Mouse (Mus musculus): ENCODE measurements around the gene Dnmt3a. TPM values are rescaled to one million over a fixed set of nuclear protein-coding genes. Genes with fewer than 3 reads are reported as not detected.

Dnmt3a gene
- total RNA-seq, 2 experiments from 2014 or later: 3.5 to 5.3 TPM

DNA sequence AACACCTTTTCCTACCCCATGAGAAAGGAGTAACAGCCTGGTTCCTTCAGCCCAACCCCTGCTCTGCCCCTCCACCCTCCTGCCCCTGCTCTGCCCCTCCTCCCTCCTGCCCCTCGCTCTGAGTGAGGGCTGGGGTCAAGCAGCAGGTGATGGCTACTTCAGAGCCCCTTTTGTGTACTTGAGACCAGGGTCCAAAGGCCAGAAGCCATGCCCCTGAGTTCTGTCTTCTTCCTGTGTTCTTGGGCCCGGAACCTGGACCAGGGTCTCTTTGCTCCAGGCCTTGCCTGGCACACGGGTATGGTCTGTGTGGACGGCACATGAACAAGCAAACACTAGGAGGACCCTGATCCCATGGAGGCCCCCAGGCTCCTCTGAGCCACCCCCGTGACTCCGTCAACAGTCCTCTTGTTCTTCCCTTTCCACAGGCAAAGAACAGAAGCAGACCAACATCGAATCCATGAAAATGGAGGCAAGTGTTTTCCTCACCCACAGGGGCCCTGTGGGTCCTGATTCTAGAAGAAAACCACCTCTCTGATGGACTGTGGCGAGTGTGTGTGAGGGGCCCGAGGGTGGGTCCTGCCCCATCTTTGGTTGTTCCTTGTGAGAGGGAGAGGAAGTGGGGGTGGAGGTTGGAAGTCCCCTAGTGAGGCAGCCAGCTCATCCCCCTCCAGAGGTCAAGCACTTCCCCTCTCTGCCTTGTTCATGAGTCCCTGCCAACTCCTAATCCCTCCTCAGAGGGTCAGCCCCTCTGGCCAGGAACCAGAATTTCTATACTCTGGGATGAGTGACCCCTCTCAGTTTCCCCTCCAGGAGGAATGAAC lies 66.8 kb downstream of the Dnmt3a start:
- ATAC-seq (ENCODE audit: poor library complexity, severe bottlenecking): no peak

- ATAC-seq (ENCODE audit: poor library complexity, severe bottlenecking): no peak
Observed at GRCm38 (mm10) chr12:3875474-3875873, 69.7 kb downstream of the Dnmt3a start.

GRCm38 (mm10) chr12:3877376-3877775 lies 71.6 kb downstream of the Dnmt3a start:
- no peak for ATAC-seq (ENCODE audit: poor library complexity, severe bottlenecking)

- no peak for ATAC-seq (ENCODE audit: poor library complexity, severe bottlenecking)
Observed at GRCm38 (mm10) chr12:3881474-3881873, 75.7 kb downstream of the Dnmt3a start.

GRCm38 (mm10) chr12:3884892-3885493 lies 79.2 kb downstream of the Dnmt3a start:
- no peak for ATAC-seq (ENCODE audit: poor library complexity, severe bottlenecking)

- no peak for ATAC-seq (ENCODE audit: poor library complexity, severe bottlenecking)
Observed at GRCm38 (mm10) chr12:3886601-3887000, 80.8 kb downstream of the Dnmt3a start.

DNA sequence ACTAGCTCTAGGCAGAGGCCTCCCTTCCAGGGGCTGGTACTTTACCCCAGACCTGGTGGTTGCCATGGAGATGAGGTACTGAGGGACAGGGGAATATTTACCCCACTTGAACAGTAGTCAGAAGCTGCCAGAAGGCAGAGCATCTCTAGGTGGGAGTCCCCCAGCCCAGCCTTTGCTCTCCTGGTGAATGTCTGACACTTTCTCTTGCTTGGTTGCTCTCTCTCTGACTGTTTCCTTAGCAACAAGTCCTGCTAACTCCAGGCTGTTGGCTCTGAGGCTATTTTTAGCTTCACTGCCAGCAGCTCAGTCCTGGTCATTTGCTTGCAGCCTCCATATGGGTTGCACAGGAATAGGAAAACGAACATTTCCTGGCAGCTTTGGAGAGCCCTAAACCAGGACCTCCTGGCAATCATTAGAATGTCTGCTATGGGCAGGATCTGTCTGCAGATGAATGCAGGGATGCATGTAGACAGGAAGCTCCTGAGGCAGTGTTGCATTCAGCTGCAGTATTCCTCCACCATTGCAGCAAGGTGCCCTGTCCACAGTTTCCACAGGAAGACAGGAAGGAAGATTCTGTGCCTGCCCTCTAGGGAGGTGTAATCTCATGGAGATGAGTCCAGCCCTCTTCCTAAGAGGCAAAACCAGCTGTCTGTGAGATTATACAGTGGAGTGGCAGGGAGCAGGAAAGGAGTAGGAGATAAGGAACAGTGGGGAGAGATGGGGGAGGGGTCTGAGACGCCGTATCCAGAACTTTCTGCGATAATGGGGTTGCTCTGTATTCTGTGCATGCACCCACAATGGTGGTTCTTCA lies 81.9 kb downstream of the Dnmt3a start:
- no peak for ATAC-seq (ENCODE audit: poor library complexity, severe bottlenecking)

DNA sequence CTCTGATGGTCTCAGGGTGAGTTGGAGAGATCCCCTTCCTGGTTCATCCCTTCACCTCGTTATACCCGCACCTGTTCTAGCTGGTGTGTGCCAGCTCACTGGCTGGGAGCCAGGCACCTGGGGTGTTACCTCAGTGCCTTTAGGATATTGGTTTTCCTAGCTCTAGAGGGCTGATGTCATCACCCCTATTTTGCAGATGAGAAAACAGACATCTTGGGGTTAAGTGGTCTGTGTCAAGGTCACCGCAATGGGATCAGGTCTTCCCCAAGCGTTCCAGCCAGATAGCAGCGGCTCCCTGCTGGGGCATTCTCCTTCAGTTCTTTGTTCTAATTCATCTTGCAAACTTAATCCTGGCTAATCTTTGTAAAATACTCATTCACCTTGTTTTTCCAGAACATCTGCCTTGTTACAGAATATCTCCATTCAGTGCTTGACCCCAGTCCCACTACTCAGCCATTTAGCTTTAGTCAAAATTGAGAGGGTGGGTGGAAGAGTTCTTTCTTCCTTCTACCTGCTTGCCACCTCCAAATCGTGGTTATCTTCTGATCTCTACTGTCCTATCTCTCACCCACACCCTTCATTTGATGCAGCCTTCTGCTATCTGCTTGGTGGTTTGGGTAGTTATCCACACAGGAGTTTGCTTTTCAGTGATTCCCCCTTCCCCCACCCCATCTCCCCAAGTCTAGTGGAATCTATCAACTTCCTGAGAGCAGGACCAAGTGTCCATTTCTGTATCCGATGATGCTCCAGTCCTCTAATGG lies 84.2 kb downstream of the Dnmt3a start:
- no peak for ATAC-seq (ENCODE audit: poor library complexity, severe bottlenecking)

- peak; percentile 68 for ATAC-seq (ENCODE audit: poor library complexity, severe bottlenecking)
Observed at GRCm38 (mm10) chr12:3890753-3891751, 85.2 kb downstream of the Dnmt3a start.

- peak; percentile 20; the same call in 1 of the 2 replicates for ATAC-seq (ENCODE audit: poor library complexity, severe bottlenecking)
Observed at GRCm38 (mm10) chr12:3891779-3892239, 86.0 kb downstream of the Dnmt3a start.

DNA sequence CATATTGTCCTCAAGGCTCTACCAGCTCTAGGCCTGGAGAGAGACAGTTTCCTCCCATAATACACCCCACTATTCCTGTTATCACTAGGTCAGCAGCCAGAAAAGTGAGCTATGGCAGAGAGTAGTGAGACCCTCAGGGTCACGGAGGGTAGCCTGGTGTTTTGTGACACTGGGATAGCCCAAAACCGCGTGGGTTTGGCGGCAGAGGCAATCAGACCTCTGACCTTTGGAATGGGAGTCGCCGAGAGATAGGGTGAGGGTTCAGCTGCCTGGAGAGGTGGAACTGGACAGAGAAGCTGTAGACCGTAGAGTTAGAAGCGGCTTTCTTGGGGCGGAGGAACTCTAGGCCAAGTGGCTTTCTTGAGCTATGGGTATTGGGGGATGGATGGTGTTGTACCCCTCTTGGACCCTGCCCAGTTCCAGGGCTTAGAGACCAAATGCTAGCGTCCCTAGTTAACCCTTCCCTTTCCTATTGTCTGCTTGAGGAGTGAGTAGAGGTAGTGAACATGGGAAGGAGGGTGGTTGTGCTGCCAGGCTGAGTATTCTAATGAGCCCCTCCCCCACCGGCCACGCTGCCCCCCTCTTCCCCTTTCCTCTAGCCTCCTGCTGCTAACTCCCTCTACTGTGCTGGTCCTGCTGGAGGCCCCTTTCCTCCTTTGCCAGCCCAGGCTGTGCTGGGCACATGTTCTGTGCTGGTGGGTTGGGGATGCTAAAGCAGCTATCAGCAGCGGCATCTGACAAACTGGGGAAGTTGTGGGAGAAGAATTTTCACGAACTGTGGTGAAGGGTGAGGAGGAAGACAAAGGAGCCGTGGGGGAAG lies 86.6 kb downstream of the Dnmt3a start:
- peak; percentile 17 for ATAC-seq (ENCODE audit: poor library complexity, severe bottlenecking)

- no peak for ATAC-seq (ENCODE audit: poor library complexity, severe bottlenecking)
Observed at GRCm38 (mm10) chr12:3893335-3893734, 87.5 kb downstream of the Dnmt3a start.

- ATAC-seq (ENCODE audit: poor library complexity, severe bottlenecking): no peak
Observed at GRCm38 (mm10) chr12:3894525-3894924, 88.7 kb downstream of the Dnmt3a start.

- no peak for ATAC-seq (ENCODE audit: poor library complexity, severe bottlenecking)
Observed at GRCm38 (mm10) chr12:3897057-3897545, 91.3 kb downstream of the Dnmt3a start.

GRCm38 (mm10) chr12:3898811-3899210 lies 93.0 kb downstream of the Dnmt3a start:
- no peak for ATAC-seq (ENCODE audit: poor library complexity, severe bottlenecking)

DNA sequence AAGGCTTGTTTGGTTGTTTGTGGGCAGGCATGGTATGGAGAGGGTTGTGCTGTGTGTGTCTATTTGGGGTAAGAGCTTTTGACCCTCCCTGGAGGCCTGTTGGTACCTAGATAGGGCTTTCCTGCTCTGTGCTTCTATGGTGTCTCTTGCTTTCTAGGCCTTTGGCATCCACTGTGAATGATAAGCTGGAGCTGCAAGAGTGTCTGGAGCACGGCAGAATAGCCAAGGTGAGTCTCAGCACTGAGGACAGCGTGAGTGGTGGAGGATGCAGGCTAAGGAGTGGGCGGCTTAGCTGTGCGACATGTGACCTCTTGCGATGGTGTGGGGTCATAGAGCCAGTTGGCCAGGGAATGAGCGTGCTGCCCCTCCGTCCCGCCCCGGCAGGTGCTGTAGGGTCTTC lies 99.6 kb downstream of the Dnmt3a start:
- ATAC-seq (ENCODE audit: poor library complexity, severe bottlenecking): no peak

DNA sequence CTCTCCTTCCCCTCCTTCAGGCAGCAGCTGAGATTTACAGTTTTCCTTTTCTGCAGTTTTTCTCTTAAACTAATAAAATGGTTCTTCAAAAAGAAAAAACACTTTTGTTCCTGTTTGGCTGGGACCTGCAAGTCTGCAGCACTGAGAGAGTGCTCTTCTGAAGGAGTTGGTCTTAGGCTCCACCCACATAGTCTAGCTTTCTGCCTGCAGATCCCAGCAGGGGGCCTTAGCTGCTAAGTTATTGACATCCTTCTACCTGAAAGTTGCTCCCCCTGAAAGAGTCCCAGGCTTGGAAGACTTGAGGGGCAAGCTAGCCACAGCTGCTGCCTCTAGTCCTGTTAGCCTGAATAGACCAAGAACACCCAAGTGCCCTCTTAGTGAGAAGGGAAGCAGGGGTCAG lies 100.5 kb downstream of the Dnmt3a start:
- ATAC-seq (ENCODE audit: poor library complexity, severe bottlenecking): no peak

DNA sequence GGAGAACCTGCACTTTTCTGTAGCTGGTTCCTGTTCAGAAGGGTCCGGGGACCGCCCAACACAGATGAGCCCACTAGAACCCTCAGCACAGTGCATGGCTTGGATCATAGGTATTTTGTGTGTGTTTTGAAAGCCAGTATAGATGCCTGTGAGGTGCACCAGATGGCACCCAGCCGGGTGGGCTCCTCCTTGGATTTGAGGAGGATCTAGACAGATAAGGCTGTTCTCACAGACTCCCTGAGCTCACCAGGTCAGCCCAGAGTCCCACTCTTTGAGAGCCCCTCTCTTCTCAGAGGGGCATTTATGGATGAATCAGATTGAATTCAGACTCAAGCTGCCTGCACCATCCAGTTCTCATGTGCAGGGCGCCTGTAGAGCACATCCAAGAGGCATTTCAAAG lies 101.2 kb downstream of the Dnmt3a start:
- ATAC-seq (ENCODE audit: poor library complexity, severe bottlenecking): no peak
